Mouse (Mus musculus) adrenal gland, postnatal 36 days (tissue): Measurements from ENCODE around the gene Cmtm8. TPM values are rescaled to one million over a fixed set of nuclear protein-coding genes. Genes with fewer than 3 reads are reported as not detected.

Experiments used
- DNase-seq, 2 experiments: peaks; one replicate each; pipeline ENCODE4 v3.0.0; 2021; ENCODE audit warnings: mixed read lengths in 1 of 2
- long read RNA-seq, 2 experiments: library from polyadenylated mRNA; stranded (forward); transcript quantifications; one replicate each; pipeline ENCODE4 v2.0.0; 2021; ENCODE audit warnings: borderline sequencing depth in 2 of 2
- total RNA-seq, 2 experiments: library from RNA; stranded (reverse); gene quantifications; 2 replicates each; pipeline ENCODE4 v1.2.3; 2021

Cmtm8 gene
- total RNA-seq: 1 to 10 TPM; 5.7 to 6.9 TPM
- long read RNA-seq, experiment 1, transcript Cmtm8-201 (4 exons, 1,064 nt): major isoform, 11 of 14 reads
- long read RNA-seq, experiment 1, partial matches to known transcripts: 3 of 14 reads
- long read RNA-seq, experiment 1, other reads (novel, unspliced or antisense): 0 of 14 reads
- long read RNA-seq, experiment 2, partial matches to known transcripts: 0 of 5 reads
- long read RNA-seq, experiment 2, other reads (novel, unspliced or antisense): 1 of 5 reads

GRCm38 (mm10) chr9:114844017-114844662 is at the start of gene Cmtm8:
TSS of gene Cmtm8 (minus strand) at chr9:114844156.
- peak; percentile 65 to 83 for DNase-seq

- DNase-seq: no peak
Measured at GRCm38 (mm10) chr9:114892974-114893373, 49.0 kb upstream of the Cmtm8 start.

- DNase-seq: no peak
Measured at GRCm38 (mm10) chr9:114890377-114890776, 46.4 kb upstream of the Cmtm8 start.

- DNase-seq: no peak
Measured at GRCm38 (mm10) chr9:114888856-114889407, 45.0 kb upstream of the Cmtm8 start.

- peak; percentile 19 to 65 for DNase-seq
Measured at GRCm38 (mm10) chr9:114887699-114888098, 43.7 kb upstream of the Cmtm8 start.

- DNase-seq: no peak
Measured at GRCm38 (mm10) chr9:114885991-114886662, 42.2 kb upstream of the Cmtm8 start.

- no peak for DNase-seq
Measured at GRCm38 (mm10) chr9:114885564-114885963, 41.6 kb upstream of the Cmtm8 start.

GRCm38 (mm10) chr9:114881977-114882376 is 38.0 kb upstream of the Cmtm8 start:
- no peak for DNase-seq

GRCm38 (mm10) chr9:114855327-114855726 is 11.4 kb upstream of the Cmtm8 start:
- DNase-seq: peak; percentile 26 to 55

GRCm38 (mm10) chr9:114854686-114855085 is 10.7 kb upstream of the Cmtm8 start:
- DNase-seq: no peak

GRCm38 (mm10) chr9:114853336-114853735 is 9.4 kb upstream of the Cmtm8 start:
- no peak for DNase-seq

GRCm38 (mm10) chr9:114851419-114852190 is 7.6 kb upstream of the Cmtm8 start:
- peak in 1 of 2 experiments; percentile 32 for DNase-seq

GRCm38 (mm10) chr9:114843634-114844016 is 331 bp downstream of the Cmtm8 start:
- peak; percentile 61 to 75 for DNase-seq

GRCm38 (mm10) chr9:114842886-114843285 is 1.1 kb downstream of the Cmtm8 start:
- peak; percentile 42 to 56 for DNase-seq

- no peak for DNase-seq
Measured at GRCm38 (mm10) chr9:114842269-114842668, 1.7 kb downstream of the Cmtm8 start.

GRCm38 (mm10) chr9:114838870-114839269 is 5.1 kb downstream of the Cmtm8 start:
- no peak for DNase-seq

- no peak for DNase-seq
Measured at GRCm38 (mm10) chr9:114831527-114831926, 12.4 kb downstream of the Cmtm8 start.

GRCm38 (mm10) chr9:114830351-114830750 is 13.6 kb downstream of the Cmtm8 start:
- no peak for DNase-seq

GRCm38 (mm10) chr9:114829669-114830068 is 14.3 kb downstream of the Cmtm8 start:
- DNase-seq: no peak

- DNase-seq: no peak
Measured at GRCm38 (mm10) chr9:114828377-114828776, 15.6 kb downstream of the Cmtm8 start.

GRCm38 (mm10) chr9:114827242-114827852 is 16.6 kb downstream of the Cmtm8 start:
- DNase-seq: no peak

GRCm38 (mm10) chr9:114824166-114824565 is 19.8 kb downstream of the Cmtm8 start:
- no peak for DNase-seq
